Mouse (Mus musculus) thymus, adult 2 months (tissue): ENCODE measurements around the gene Mfsd2a. TPM values are rescaled to one million over a fixed set of nuclear protein-coding genes. Genes with fewer than 3 reads are reported as not detected.

Experiments
- DNase-seq: peaks from one replicate; pipeline ENCODE4 v3.0.0; 2021
- H3K27ac ChIP-seq: fragments of 200-500 bp; 2 replicates; pipeline ENCODE4 v1.5.1; 2012; ENCODE audit warnings: low read length, control low read depth; ENCODE audit not compliant: control insufficient read depth, insufficient read depth
- H3K27me3 ChIP-seq: fragments of 200-500 bp; 2 replicates; pipeline ENCODE4 v1.6.1; 2012; ENCODE audit warnings: mild to moderate bottlenecking, low read length, moderate library complexity, mixed read lengths; ENCODE audit not compliant: control insufficient read depth, insufficient read depth
- H3K36me3 ChIP-seq: fragments of 200-500 bp; 2 replicates; pipeline ENCODE4 v1.6.1; 2012; ENCODE audit warnings: mild to moderate bottlenecking, low read length, moderate library complexity; ENCODE audit not compliant: control insufficient read depth, insufficient read depth
- H3K4me1 ChIP-seq: fragments of 200-500 bp; replicated peaks from 2 replicates; pipeline ENCODE4 v1.6.1; 2012; ENCODE audit warnings: low read length; ENCODE audit not compliant: control insufficient read depth, insufficient read depth
- H3K4me3 ChIP-seq: fragments of 200-500 bp; 2 replicates; pipeline ENCODE4 v1.5.1; 2012; ENCODE audit warnings: mild to moderate bottlenecking, low read length, control low read depth, moderate library complexity; ENCODE audit not compliant: control insufficient read depth, insufficient read depth
- CTCF ChIP-seq: fragments of 200-500 bp; IDR thresholded peaks from 2 replicates; pipeline ENCODE4 v1.5.1; 2012; ENCODE audit warnings: mild to moderate bottlenecking, control low read depth, low read length, moderate library complexity, borderline replicate concordance; ENCODE audit not compliant: control insufficient read depth, poor library complexity, insufficient read depth; ENCODE audit errors: extremely low read depth
- POLR2A ChIP-seq: fragments of 200-500 bp; IDR thresholded peaks from 2 replicates; pipeline ENCODE4 v1.6.1; 2012; ENCODE audit warnings: mild to moderate bottlenecking, low read length, control low read depth, moderate library complexity; ENCODE audit not compliant: control insufficient read depth, poor library complexity, insufficient read depth; ENCODE audit errors: extremely low read depth
- WGBS: fragments of 180-500 bp; shearing (Covaris S2); methylation state at CpG from one replicate; pipeline ENCODE4 v1.1.7; 2018; 5-methylcytosine and 5-hydroxymethylcytosine counted together
- polyA plus RNA-seq: library from polyadenylated mRNA; depleted of rRNA; stranded (reverse); fragments of >200 nt; gene quantifications from 2 replicates; pipeline ENCODE4 v1.2.3, GENCODE M21; 2012

Gene Mfsd2a
- polyA plus RNA-seq, 1 experiment = 3.5 TPM

GRCm38 (mm10) chr4:122968106-122968505 is 7.1 kb upstream of the Mfsd2a start:
- Histone ChIP-seq H3K27me3 (no peaks in the 10 kb centered on the region), H3K4me3 (no peak overlapping the region), H3K4me1 (peaks cover 3% of the 10 kb centered on the region; the same call in 1 of the 2 replicates), H3K36me3 (no peaks in the 10 kb centered on the region), H3K27ac (no peak overlapping the region)
- DNase-seq = peak; percentile 47
- no peak for TF ChIP-seq CTCF
- TF ChIP-seq POLR2A = no peak
- WGBS = 26% methylated on average over 4 of the region's 4 CpGs

GRCm38 (mm10) chr4:122962751-122963150 is 1.8 kb upstream of the Mfsd2a start:
- Histone ChIP-seq H3K27ac (no peak overlapping the region), H3K27me3 (no peaks in the 10 kb centered on the region), H3K4me3 (no peak overlapping the region), H3K36me3 (no peaks in the 10 kb centered on the region), H3K4me1 (peaks cover 16% of the 10 kb centered on the region)
- 81% methylated on average over 8 of the region's 8 CpGs for WGBS
- DNase-seq = no peak
- no peak for TF ChIP-seq POLR2A
- no peak for TF ChIP-seq CTCF

DNA sequence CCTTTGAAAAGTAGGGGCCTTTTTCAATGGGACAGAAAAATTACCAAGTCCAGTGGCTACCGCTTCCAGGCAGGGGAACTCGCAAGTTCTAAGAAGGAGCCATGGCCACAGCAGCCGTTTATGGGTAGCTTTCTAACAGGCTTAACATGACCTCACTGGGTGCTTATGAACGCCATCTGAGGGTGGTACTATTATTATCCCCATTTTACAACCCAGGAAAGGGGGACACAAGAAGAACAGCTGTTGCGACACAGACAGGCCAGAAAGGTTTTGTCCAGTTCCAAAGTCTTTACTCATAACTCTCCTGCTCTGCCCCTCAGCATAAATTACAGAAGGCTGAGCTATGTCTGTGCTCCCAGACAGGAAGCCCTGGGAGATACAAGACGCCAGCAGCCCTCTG is 601 bp upstream of the Mfsd2a start:
- no peaks in the 10 kb centered on the region for H3K36me3 ChIP-seq
- no peaks in the 10 kb centered on the region for H3K27me3 ChIP-seq
- DNase-seq = no peak
- H3K4me3 ChIP-seq = no peak overlapping the region
- 67% methylated on average over 6 of the region's 6 CpGs for WGBS
- H3K4me1 ChIP-seq = peaks cover 16% of the 10 kb centered on the region
- no peak overlapping the region for H3K27ac ChIP-seq
- TF ChIP-seq CTCF (no peak), POLR2A (no peak)

DNA sequence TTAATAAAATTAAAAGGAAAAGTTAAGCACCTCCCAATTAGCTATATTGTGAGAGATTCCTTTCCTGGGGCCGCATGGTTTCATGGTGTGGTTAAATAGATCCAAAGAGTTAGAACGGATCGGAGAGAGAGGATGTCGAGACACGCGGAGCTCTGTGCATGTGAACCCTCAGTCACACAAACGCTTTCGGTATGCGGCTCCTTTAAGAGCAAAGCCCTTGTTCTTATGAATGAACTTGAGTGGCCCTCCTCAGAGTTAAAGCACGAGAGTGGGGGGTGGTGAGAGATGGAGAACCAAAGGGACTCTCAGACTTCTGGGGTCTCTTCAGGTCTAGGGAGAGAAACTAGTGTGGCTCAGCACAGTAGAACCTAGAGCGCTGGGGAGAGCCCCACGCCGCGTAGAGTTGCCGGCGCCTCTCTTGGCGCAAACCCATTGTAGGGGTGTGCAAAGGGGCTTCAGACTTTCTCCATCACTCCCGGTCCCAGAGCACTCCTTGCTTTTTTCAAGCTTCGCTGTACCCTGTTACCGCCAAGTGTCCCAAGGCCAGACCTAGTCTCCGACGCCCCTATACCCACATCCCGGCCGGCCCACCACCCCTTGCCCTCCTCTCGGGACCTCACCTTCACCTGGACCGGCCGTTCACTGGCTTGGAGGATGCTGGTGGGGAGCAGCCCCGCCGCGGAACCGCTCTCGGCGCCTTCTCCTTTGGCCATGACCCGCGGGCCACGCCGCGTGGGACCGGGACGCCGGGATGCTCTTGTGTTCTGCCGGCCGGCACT is 478 bp downstream of the Mfsd2a start:
- H3K4me3 ChIP-seq = peak overlapping the region; percentile 45
- TF ChIP-seq CTCF (no peak), POLR2A (no peak)
- no peaks in the 10 kb centered on the region for H3K27me3 ChIP-seq
- DNase-seq = peak; percentile 31
- H3K27ac ChIP-seq = no peak overlapping the region
- H3K4me1 ChIP-seq = peaks cover 20% of the 10 kb centered on the region
- H3K36me3 ChIP-seq = no peaks in the 10 kb centered on the region
- WGBS = under 1% methylated on average over 43 of the region's 43 CpGs

DNA sequence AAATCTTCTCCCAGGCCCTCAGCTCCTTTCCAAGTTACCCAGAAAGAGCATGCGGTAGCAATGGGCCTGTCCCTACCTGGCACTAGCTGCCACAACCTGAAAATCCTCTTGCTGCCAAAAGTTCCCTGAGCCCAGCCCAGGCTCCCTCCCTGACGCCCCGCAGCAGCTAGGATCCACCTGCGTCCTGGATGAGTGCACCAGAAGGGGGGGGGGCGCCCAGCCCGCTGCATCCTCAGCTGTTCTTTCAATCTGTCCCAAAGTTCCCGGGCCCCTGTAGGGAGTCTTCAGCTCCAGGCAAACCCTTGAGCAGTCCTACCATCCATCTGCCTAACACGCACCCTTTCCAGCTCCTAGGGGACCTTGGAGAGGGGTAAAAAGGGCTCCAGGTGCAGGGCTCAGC is 1.2 kb downstream of the Mfsd2a start:
- TF ChIP-seq CTCF (no peak), POLR2A (no peak)

DNA sequence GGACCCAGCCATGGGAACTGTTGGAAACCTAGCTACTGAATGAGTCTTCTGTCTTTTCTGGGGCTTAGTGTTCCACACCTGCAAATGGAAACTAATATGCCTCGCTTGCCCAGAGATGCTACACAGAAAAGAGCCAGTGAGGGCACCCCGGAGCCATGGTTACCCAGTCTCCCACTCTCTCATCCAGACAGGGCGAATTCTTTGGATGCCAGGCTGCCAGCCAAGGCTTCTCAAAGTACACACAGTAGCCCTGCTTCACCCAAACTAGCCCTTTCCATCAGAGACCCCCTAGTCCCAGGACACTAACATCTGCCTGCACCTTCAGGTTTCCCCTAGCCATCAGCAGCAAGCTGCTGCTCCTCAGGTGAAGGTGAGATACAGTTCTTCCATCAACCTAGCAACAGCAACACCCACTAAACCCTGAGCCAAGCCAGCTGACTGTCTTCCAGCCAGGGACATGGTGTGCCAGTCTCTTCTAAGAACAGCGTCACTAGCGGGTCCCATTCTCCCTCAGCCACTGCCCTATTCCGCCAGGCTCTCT is 2.4 kb downstream of the Mfsd2a start:
- no peak for TF ChIP-seq POLR2A
- TF ChIP-seq CTCF = no peak
- no peak overlapping the region for H3K27ac ChIP-seq
- 98% methylated on average over 6 of the region's 6 CpGs for WGBS
- no peak for DNase-seq
- no peaks in the 10 kb centered on the region for H3K27me3 ChIP-seq
- H3K4me3 ChIP-seq = no peak overlapping the region
- H3K4me1 ChIP-seq = peaks cover 28% of the 10 kb centered on the region
- H3K36me3 ChIP-seq = no peaks in the 10 kb centered on the region

More for the DNA sequence above, 1.2 kb downstream of the Mfsd2a start:
- Histone ChIP-seq H3K4me3 (no peak overlapping the region), H3K4me1 (peaks cover 26% of the 10 kb centered on the region), H3K27ac (no peak overlapping the region), H3K27me3 (no peaks in the 10 kb centered on the region), H3K36me3 (no peaks in the 10 kb centered on the region)
- 47% methylated on average over 8 of the region's 8 CpGs for WGBS
- DNase-seq = no peak
